Mouse (Mus musculus): Measurements from ENCODE around the gene Adgrl4.

DNA sequence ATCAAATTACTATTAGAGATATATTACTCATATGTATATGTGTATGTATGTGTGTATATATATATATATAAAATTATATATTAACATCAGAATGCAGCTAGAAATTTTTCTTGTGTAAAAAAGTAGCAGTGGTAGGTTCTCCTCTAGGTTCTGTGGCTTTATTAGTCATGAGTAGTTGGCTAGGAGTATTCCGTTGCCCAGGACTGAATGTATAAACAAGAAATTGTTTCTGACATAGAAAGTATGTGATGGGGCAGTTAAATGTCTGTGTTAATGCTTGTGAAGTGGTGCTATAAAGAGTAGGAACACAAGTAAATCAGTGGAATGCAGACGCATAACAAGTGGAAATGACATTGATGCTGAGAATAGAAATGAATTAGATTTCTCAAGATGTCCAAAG lies 4.3 kb downstream of the Adgrl4 start:
- TF ChIP-seq TAL1 (IDR thresholded peaks at IDR 0.05; ENCODE audit: low read length) (no peak), GATA1 (IDR thresholded peaks at IDR 0.05; ENCODE audit: low read length) (no peak)
